Mouse (Mus musculus): ENCODE results near the gene Gm10999.
"Not testable (repeated sequence)": the region's sequence is repeated elsewhere in the genome, so short reads cannot be mapped to it uniquely, and the experiment has no call there.

The Gm10999 gene

DNA sequence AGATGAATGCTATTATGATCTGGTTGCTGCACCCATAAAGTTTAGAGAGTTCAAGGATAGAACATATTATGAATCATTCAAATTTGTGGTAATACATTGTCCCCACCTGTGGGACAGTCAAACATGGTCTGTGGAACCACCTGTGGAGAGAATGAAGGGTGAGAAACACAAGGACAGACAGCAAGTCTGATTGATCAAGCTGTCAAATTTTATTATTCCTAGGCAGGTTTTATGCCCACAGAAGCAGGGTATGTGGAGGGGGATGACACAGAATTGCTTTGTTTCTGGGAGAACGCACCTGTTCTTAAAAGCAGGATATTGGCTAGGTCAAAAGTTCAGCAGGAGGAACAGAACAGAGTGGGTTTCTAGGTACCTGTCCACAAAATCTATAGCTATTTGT is at the start of gene Gm10999:
Gm10999 (minus strand) TSS at position 101 of the 400 bp plus-strand sequence.
- DNase-seq (ENCODE audit: low spot score), result no peak

DNA sequence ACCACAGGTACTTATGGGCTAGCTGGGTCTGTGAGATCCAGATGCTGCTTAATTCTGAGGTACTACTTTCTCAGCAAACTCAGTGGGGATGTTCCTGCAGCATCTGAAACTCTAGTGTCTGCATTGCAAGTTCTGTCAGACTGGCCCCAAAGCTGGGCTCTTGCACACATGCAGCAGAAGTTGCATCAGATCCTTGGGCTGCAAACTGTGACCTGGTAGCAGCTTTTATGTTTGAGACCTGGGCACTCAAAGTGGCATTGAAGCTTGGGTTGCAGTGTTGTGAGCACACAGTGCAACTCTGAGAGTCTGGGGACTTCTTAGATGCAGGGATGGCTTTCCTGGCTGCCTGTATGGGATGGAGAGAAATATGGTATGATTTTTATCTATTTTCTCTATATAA is 2.0 kb upstream of the Gm10999 start:
- no peak for DNase-seq (ENCODE audit: low spot score)

- not testable (repeated sequence) for DNase-seq (ENCODE audit: low spot score)
Observed at GRCm38 (mm10) chr8:129115761-129116160, 15.7 kb downstream of the Gm10999 start.

Data from ovary, postnatal 10 days (tissue).